Mouse (Mus musculus) cerebellum, postnatal 14 days (tissue): ENCODE measurements around the gene Nipal4.

Experiments
- DNase-seq, 2 experiments: peaks; one replicate each; pipeline ENCODE4 v3.0.0; 2021; ENCODE audit warnings: mixed read lengths in 2 of 2

Nipal4 gene

GRCm38 (mm10) chr11:46114221-46114620 is 52.1 kb downstream of the Nipal4 start:
- DNase-seq: peak; percentile 45 to 68

GRCm38 (mm10) chr11:46113211-46113610 is 53.1 kb downstream of the Nipal4 start:
- DNase-seq: no peak

GRCm38 (mm10) chr11:46110945-46111287 is 55.4 kb downstream of the Nipal4 start:
- no peak for DNase-seq

DNA sequence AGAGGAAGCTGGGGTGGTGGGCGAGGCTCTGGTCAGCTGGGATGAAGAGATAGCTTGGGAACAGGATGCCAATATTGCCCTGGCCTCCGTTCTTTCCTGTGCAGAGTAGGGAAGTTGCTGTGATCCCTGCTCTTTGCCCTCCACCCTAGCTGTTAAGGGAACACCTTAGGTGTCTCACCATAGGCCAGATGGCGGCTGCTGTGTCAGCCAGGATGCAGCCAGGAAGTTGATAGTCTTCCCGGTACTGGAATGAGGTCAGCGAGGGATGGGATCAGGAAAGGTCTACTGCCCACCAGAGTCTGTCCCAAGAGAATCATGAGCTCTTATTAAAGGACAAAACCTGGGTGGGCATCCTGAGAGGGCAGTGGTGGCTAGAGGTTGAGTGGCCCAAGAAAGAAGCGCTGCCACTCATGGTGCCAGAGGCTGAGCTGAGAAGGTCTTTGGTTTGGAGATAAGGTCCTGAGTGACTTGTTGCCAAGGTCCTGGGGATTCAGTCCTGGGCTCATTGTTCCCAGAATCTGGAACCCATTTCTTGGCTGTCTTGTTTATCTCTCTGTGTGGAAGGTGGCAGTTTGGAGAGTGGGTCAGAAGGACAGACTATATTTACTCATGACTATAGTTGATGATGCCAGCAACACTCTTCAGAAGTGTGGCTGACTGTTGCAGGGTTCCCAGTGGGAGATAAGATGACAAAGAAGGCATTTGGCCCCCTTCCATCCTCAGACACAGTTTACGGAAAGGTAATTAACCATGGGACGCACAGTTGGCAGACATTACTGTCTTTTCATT is 56.0 kb downstream of the Nipal4 start:
- DNase-seq: peak in 1 of 2 experiments; percentile 50

DNA sequence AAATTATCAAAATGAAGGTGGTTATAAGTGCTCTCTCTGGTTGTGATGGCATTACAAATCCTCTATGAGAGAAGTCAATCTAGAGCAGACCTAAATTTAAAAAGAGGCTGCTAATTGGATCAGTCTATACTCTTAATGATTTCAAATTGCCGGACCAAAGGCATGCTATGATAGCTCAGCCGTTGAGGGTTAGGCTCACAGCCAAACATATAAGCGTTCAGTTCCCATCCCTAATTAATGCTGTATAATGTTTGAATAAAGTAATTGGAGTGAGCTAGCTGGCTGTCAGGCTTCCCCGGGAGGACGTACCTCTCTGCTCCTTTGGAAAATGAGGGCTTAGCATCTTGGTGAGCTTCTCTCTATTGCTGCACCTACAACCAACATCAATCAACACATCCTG is 57.1 kb downstream of the Nipal4 start:
- no peak for DNase-seq

GRCm38 (mm10) chr11:46107046-46107445 is 59.3 kb downstream of the Nipal4 start:
- no peak for DNase-seq

DNA sequence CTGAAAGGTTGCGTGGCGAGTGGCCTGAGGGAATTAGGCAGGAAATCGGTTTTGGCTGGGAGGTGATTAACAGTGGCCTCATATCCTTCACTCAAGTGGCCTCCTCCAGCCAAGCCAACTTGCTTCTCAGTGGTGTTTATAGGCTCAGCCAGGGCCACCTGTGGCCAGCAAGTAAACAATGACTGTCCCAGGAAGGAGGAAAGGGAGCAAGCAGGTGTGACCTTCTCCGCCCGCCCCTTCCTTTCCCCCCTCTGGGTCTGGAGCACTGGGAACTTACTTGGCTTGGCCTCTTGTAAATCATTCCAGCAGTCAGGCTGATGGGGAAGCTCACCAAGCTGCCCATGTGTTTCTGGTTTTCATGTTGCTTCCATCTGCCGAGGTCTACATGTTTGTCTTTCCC is 64.2 kb downstream of the Nipal4 start:
- peak; percentile 69 to 71 for DNase-seq
